ENCODE assay signal across 20 mouse cellular contexts in genomic region chr16:94834502-94834901, GRCm38 (mm10).
"Had no signal": no experiment of that assay in that cellular context is flagged by ENCODE, and none has a peak within 500 bp of the region (broad histone marks: within the 10 kb centered on the region; RNA-seq: fewer than 3 reads in every experiment).

No protein-coding gene starts in this region.

- DNase-seq: lung, adult 18-20 months; lung, embryonic 14.5 days; lung, postnatal 10 days; lung, postnatal 4 days; midbrain, embryonic 14.5 days; retina, postnatal 1 day; right cerebral cortex, postnatal 25 days; right cerebral cortex, postnatal 4 days; spleen, adult 18-20 months; thymus, adult 2 months; thymus, postnatal 25 days; thymus, postnatal 4 days had no signal

- H3K4me1 ChIP-seq: midbrain, embryonic 10.5 days; midbrain, embryonic 12.5 days had no signal

- H3K9me3 ChIP-seq: midbrain, embryonic 10.5 days; midbrain, embryonic 12.5 days; neural tube, embryonic 15.5 days; stomach, embryonic 15.5 days had no signal

- H3K4me2 ChIP-seq: lung, embryonic 14.5 days; midbrain, embryonic 12.5 days; neural tube, embryonic 13.5 days; neural tube, embryonic 15.5 days; stomach, embryonic 15.5 days had no signal

- ATAC-seq: midbrain, embryonic 16.5 days had no signal

- H3K4me3 ChIP-seq: midbrain, embryonic 10.5 days; midbrain, embryonic 12.5 days; myocyte; neural tube, embryonic 13.5 days; neural tube, embryonic 15.5 days; stomach, embryonic 15.5 days had no signal

- H3K27me3 ChIP-seq: midbrain, embryonic 12.5 days; neural tube, embryonic 13.5 days; neural tube, embryonic 15.5 days; stomach, embryonic 15.5 days had no signal

- H3K27ac ChIP-seq: midbrain, embryonic 10.5 days; midbrain, embryonic 12.5 days; neural tube, embryonic 13.5 days; neural tube, embryonic 15.5 days; stomach, embryonic 15.5 days; stomach, postnatal 0 days had no signal

- H3K9ac ChIP-seq: lung, embryonic 14.5 days; midbrain, embryonic 12.5 days; neural tube, embryonic 13.5 days; neural tube, embryonic 15.5 days; stomach, embryonic 15.5 days had no signal

- H3K36me3 ChIP-seq: midbrain, embryonic 10.5 days; midbrain, embryonic 12.5 days; neural tube, embryonic 13.5 days; neural tube, embryonic 15.5 days; stomach, embryonic 15.5 days had no signal
